Mouse (Mus musculus) forebrain, embryonic 16.5 days (tissue): ENCODE measurements at regions not wholly inside any gene's neighbourhood (a gene's known extent, or its start where the extent isn't known, plus 50 kb on each side); places are given as distances from the start of the nearest gene placed in this dataset.

Source experiments
- ATAC-seq: fragments of 200-750 bp; cut with Nextera tagmentation; 2 replicates; pipeline ENCODE4 v1.8.0; 2017; ENCODE audit warnings: mild to moderate bottlenecking, moderate library complexity
- H3K27ac ChIP-seq: fragments of 300-500 bp; sonication (generic); 2 replicates; pipeline ENCODE4 v1.5.1; 2014; ENCODE audit warnings: low read length, control low read depth
- H3K27me3 ChIP-seq: fragments of 300-500 bp; sonication (generic); replicated peaks from 2 replicates; pipeline ENCODE4 v1.6.1; 2014; ENCODE audit warnings: low read length; ENCODE audit not compliant: control insufficient read depth, insufficient read depth
- H3K36me3 ChIP-seq: fragments of 300-500 bp; sonication (generic); 2 replicates; pipeline ENCODE4 v1.6.1; 2014; ENCODE audit not compliant: control insufficient read depth, insufficient read depth
- H3K4me1 ChIP-seq: fragments of 300-500 bp; sonication (generic); replicated peaks from 2 replicates; pipeline ENCODE4 v1.6.1; 2014; ENCODE audit warnings: low read length; ENCODE audit not compliant: control insufficient read depth, insufficient read depth
- H3K4me2 ChIP-seq: fragments of 300-500 bp; sonication (generic); 2 replicates; pipeline ENCODE4 v1.6.1; 2014; ENCODE audit warnings: mild to moderate bottlenecking, low read length, control low read depth
- H3K4me3 ChIP-seq: fragments of 300-500 bp; sonication (generic); replicated peaks from 2 replicates; pipeline ENCODE4 v1.5.1; 2014; ENCODE audit warnings: mild to moderate bottlenecking, low read length, control low read depth
- H3K9ac ChIP-seq: fragments of 300-500 bp; sonication (generic); replicated peaks from 2 replicates; pipeline ENCODE4 v1.6.1; 2014; ENCODE audit warnings: low read depth, low read length, control low read depth
- H3K9me3 ChIP-seq: fragments of 300-500 bp; sonication (generic); 2 replicates; pipeline ENCODE4 v1.6.1; 2016; ENCODE audit warnings: low read length; ENCODE audit not compliant: control insufficient read depth
- WGBS: fragments of 180-500 bp; shearing (Covaris S2); extraction: QIAGEN DNeasy Blood & Tissue Kit; methylation state at CpG from one replicate; pipeline ENCODE4 v1.1.7; 2014; 5-methylcytosine and 5-hydroxymethylcytosine counted together

- Histone ChIP-seq H3K27me3 (no peaks in the 10 kb centered on the region), H3K4me2 (no peak overlapping the region), H3K9ac (no peak overlapping the region), H3K4me1 (no peaks in the 10 kb centered on the region), H3K36me3 (no peaks in the 10 kb centered on the region), H3K4me3 (no peak overlapping the region), H3K9me3 (no peaks in the 10 kb centered on the region), H3K27ac (no peak overlapping the region)
- ATAC-seq = no peak
- WGBS = 83% methylated on average over 3 of the region's 3 CpGs
Observed at GRCm38 (mm10) chr6:147416592-147416991, 59.0 kb upstream of the Ccdc91 start.

- Histone ChIP-seq H3K36me3 (no peaks in the 10 kb centered on the region), H3K9me3 (no peaks in the 10 kb centered on the region), H3K4me1 (no peaks in the 10 kb centered on the region), H3K27ac (no peak overlapping the region), H3K4me2 (no peak overlapping the region), H3K4me3 (no peak overlapping the region), H3K9ac (no peak overlapping the region), H3K27me3 (no peaks in the 10 kb centered on the region)
- ATAC-seq = no peak
- 81% methylated on average over 3 of the region's 3 CpGs for WGBS
Observed at GRCm38 (mm10) chr6:147413713-147414112, 61.9 kb upstream of the Ccdc91 start.

- Histone ChIP-seq H3K4me1 (no peaks in the 10 kb centered on the region), H3K27ac (no peak overlapping the region), H3K9me3 (no peaks in the 10 kb centered on the region), H3K27me3 (no peaks in the 10 kb centered on the region), H3K36me3 (no peaks in the 10 kb centered on the region), H3K9ac (no peak overlapping the region), H3K4me2 (no peak overlapping the region), H3K4me3 (no peak overlapping the region)
- WGBS = 82% methylated on average over 6 of the region's 6 CpGs
- no peak for ATAC-seq
Observed at GRCm38 (mm10) chr6:147397984-147398383, 77.6 kb upstream of the Ccdc91 start.

GRCm38 (mm10) chr6:147391425-147392158, 84.0 kb upstream of the Ccdc91 start:
- 19% methylated on average over 14 of the region's 14 CpGs for WGBS
- H3K4me1 ChIP-seq = peaks cover 11% of the 10 kb centered on the region
- no peaks in the 10 kb centered on the region for H3K36me3 ChIP-seq
- no peak overlapping the region for H3K4me3 ChIP-seq
- H3K9me3 ChIP-seq = no peaks in the 10 kb centered on the region
- no peak overlapping the region; the same call in 1 of the 2 replicates for H3K4me2 ChIP-seq
- H3K27me3 ChIP-seq = no peaks in the 10 kb centered on the region
- no peak overlapping the region for H3K27ac ChIP-seq
- H3K9ac ChIP-seq = no peak overlapping the region
- no peak for ATAC-seq

GRCm38 (mm10) chr6:147390499-147390898, 85.1 kb upstream of the Ccdc91 start:
- WGBS = 80% methylated on average over 5 of the region's 5 CpGs
- no peak overlapping the region for H3K4me2 ChIP-seq
- no peak for ATAC-seq
- no peak overlapping the region for H3K4me3 ChIP-seq
- H3K27ac ChIP-seq = no peak overlapping the region
- no peaks in the 10 kb centered on the region for H3K9me3 ChIP-seq
- H3K36me3 ChIP-seq = no peaks in the 10 kb centered on the region
- H3K27me3 ChIP-seq = no peaks in the 10 kb centered on the region
- H3K9ac ChIP-seq = no peak overlapping the region
- peaks cover 11% of the 10 kb centered on the region for H3K4me1 ChIP-seq

GRCm38 (mm10) chr6:147388727-147389126, 86.9 kb upstream of the Ccdc91 start:
- 3% methylated on average over 2 of the region's 2 CpGs for WGBS

GRCm38 (mm10) chr6:147385606-147386005, 90.0 kb upstream of the Ccdc91 start:
- Histone ChIP-seq H3K27me3 (no peaks in the 10 kb centered on the region), H3K27ac (no peak overlapping the region), H3K4me3 (no peak overlapping the region), H3K9me3 (no peaks in the 10 kb centered on the region), H3K4me1 (peaks cover 9% of the 10 kb centered on the region; the same call in 1 of the 2 replicates), H3K4me2 (no peak overlapping the region), H3K9ac (no peak overlapping the region), H3K36me3 (no peaks in the 10 kb centered on the region)
- no peak for ATAC-seq
- WGBS = 89% methylated on average over 1 of the region's 1 CpGs

More at GRCm38 (mm10) chr6:147388727-147389126, 86.9 kb upstream of the Ccdc91 start:
- Histone ChIP-seq H3K4me2 (no peak overlapping the region), H3K4me1 (peaks cover 11% of the 10 kb centered on the region), H3K36me3 (no peaks in the 10 kb centered on the region), H3K9ac (no peak overlapping the region), H3K27me3 (no peaks in the 10 kb centered on the region), H3K4me3 (no peak overlapping the region), H3K27ac (no peak overlapping the region), H3K9me3 (no peaks in the 10 kb centered on the region)
- no peak for ATAC-seq

- no peaks in the 10 kb centered on the region for H3K27me3 ChIP-seq
- no peak overlapping the region for H3K9ac ChIP-seq
- H3K9me3 ChIP-seq = no peaks in the 10 kb centered on the region
- 85% methylated on average over 8 of the region's 8 CpGs for WGBS
- H3K4me1 ChIP-seq = no peaks in the 10 kb centered on the region
- H3K4me2 ChIP-seq = no peak overlapping the region
- no peak overlapping the region for H3K4me3 ChIP-seq
- H3K36me3 ChIP-seq = no peaks in the 10 kb centered on the region
- H3K27ac ChIP-seq = no peak overlapping the region
- no peak for ATAC-seq
Observed at GRCm38 (mm10) chr6:147380519-147380918, 95.1 kb upstream of the Ccdc91 start.

GRCm38 (mm10) chr6:147377679-147378078, 97.9 kb upstream of the Ccdc91 start:
- WGBS = 92% methylated on average over 3 of the region's 3 CpGs
- Histone ChIP-seq H3K4me1 (no peaks in the 10 kb centered on the region), H3K9me3 (no peaks in the 10 kb centered on the region), H3K27ac (no peak overlapping the region), H3K4me3 (no peak overlapping the region), H3K9ac (no peak overlapping the region), H3K4me2 (no peak overlapping the region), H3K27me3 (no peaks in the 10 kb centered on the region), H3K36me3 (no peaks in the 10 kb centered on the region)
- no peak for ATAC-seq

GRCm38 (mm10) chr6:147371737-147372136, 103.9 kb upstream of the Ccdc91 start:
- H3K9me3 ChIP-seq = no peaks in the 10 kb centered on the region
- no peaks in the 10 kb centered on the region for H3K4me1 ChIP-seq
- H3K27ac ChIP-seq = no peak overlapping the region
- WGBS = 36% methylated on average over 4 of the region's 4 CpGs
- no peak overlapping the region for H3K4me3 ChIP-seq
- no peak overlapping the region for H3K4me2 ChIP-seq
- no peaks in the 10 kb centered on the region for H3K36me3 ChIP-seq
- ATAC-seq = no peak
- no peaks in the 10 kb centered on the region for H3K27me3 ChIP-seq
- no peak overlapping the region for H3K9ac ChIP-seq
